Mouse (Mus musculus) Patski (cell line): ENCODE measurements at regions not wholly inside any gene's neighbourhood (a gene's known extent, or its start where the extent isn't known, plus 50 kb on each side); places are given as distances from the start of the nearest gene placed in this dataset.
"Not testable (repeated sequence)": the region's sequence is repeated elsewhere in the genome, so short reads cannot be mapped to it uniquely, and the experiment has no call there.

Experiments
- ATAC-seq: fragments of 100-300 bp; one replicate; pipeline ENCODE4 v1.8.0; 2021
- CTCF ChIA-PET: fragments of 350-600 bp; sonication (Branson Sonifier 250); formaldehyde crosslinking; loops from one replicate; lab custom pipeline; 2022; ENCODE audit warnings: inconsistent platforms; lab: Charles Lee
- POLR2A ChIA-PET: fragments of 350-600 bp; sonication (Branson Sonifier 250); formaldehyde crosslinking; loops from one replicate; lab custom pipeline; 2022; ENCODE audit warnings: antibody characterized with exemption, inconsistent platforms; lab: Charles Lee
- DNase-seq: peaks from one replicate; pipeline ENCODE4 v3.0.0-alpha.2; 2011; ENCODE audit warnings: low read depth, low spot score
- H3K27me3 ChIP-seq: fragments of 371-371 bp; one replicate; pipeline ENCODE4 v1.5.1; 2021
- CTCF ChIP-seq: fragments of 100-300 bp; IDR thresholded peaks from one replicate; pipeline ENCODE4 v1.5.1; 2021
- in situ Hi-C: fragments of 300-500 bp; cut with MboI; formaldehyde crosslinking; loops from 3 replicates; pipeline ENCODE4 v1.11.1; 2018; ENCODE audit warnings: low pct_unique_long_range_greater_than_20kb, mixed read lengths

- H3K27me3 ChIP-seq, ATAC-seq, CTCF ChIA-PET, DNase-seq, in situ Hi-C loops, POLR2A ChIA-PET: not testable (repeated sequence)
Measured at GRCm38 (mm10) chr1:184669173-184669572, 63.2 kb downstream of the Hlx start.

- POLR2A ChIA-PET, result no interaction called here
- in situ Hi-C loops, result no loop called here
- DNase-seq (no peak), ATAC-seq (no peak)
- H3K27me3 ChIP-seq, result no peaks in the 10 kb centered on the region
- TF ChIP-seq CTCF, result no peak
- CTCF ChIA-PET, result no interaction called here
Measured at GRCm38 (mm10) chr1:184668428-184668827, 64.0 kb downstream of the Hlx start.

DNA sequence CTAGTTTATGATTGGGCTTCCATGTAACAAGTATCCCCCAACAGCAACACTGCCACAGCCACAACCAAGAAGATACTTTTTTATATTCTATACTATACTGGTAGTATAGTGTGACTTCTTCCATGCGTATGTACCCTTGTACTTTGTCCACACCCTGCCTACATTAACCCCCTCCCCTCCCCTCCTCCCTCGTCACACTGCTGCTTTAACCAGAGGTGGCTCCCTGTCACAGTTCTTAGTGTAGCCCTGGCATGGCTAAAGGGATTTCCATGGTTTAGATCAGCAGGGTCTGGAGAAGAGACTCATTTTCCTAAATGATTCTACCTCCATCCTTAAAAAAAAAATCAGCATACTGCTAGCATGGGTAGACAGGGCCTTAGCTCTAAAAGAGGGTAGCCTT lies 64.4 kb downstream of the Hlx start:
- POLR2A ChIA-PET, result no interaction called here
- DNase-seq (no peak), ATAC-seq (no peak)
- CTCF ChIA-PET, result no interaction called here
- TF ChIP-seq CTCF, result no peak
- H3K27me3 ChIP-seq, result no peaks in the 10 kb centered on the region
- in situ Hi-C loops, result no loop called here

- DNase-seq (no peak), ATAC-seq (no peak)
- no peaks in the 10 kb centered on the region for H3K27me3 ChIP-seq
- no peak for TF ChIP-seq CTCF
- POLR2A ChIA-PET, result no interaction called here
- in situ Hi-C loops, result no loop called here
- CTCF ChIA-PET, result no interaction called here
Measured at GRCm38 (mm10) chr1:184665243-184665642, 67.2 kb downstream of the Hlx start.

DNA sequence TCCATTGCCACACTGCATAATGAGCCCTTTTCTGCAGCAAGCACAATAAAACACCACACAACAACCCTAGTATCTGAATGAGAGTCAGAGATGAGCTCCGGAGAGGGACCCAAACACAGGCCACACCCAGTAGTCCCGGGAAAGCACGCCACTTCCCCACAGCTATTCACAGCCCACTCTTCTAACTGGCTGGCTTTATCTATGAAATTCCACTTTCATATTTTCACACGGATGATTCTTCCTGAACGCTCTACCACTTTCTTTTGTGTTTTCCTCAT lies 68.4 kb downstream of the Hlx start:
- CTCF ChIA-PET, result interaction anchor here (1.2 to 1.7 kb wide), 3 partner anchors 11 to 74 kb away, joined by 3 to 5 read pairs (median 4); no protein-coding TSS in a partner anchor
- ATAC-seq (no peak), DNase-seq (no peak)
- H3K27me3 ChIP-seq, result no peaks in the 10 kb centered on the region
- POLR2A ChIA-PET, result interaction anchor here (0.6 to 1.0 kb wide), 2 partner anchors 31 to 44 kb away, joined by 3 read pairs; no protein-coding TSS in a partner anchor
- in situ Hi-C loops, result no loop called here
- no peak for TF ChIP-seq CTCF

- no peaks in the 10 kb centered on the region for H3K27me3 ChIP-seq
- CTCF ChIA-PET, result interaction anchor here (1.1 to 1.7 kb wide), 4 partner anchors 12 to 74 kb away, joined by 3 to 5 read pairs (median 4); no protein-coding TSS in a partner anchor
- peak; percentile 82 for ATAC-seq
- POLR2A ChIA-PET, result interaction anchor here (1.0 kb wide), 1 partner anchor 45 kb away, joined by 3 read pairs; no protein-coding TSS in a partner anchor
- TF ChIP-seq CTCF, result no peak
- peak; percentile 89 for DNase-seq
- in situ Hi-C loops, result no loop called here
Measured at GRCm38 (mm10) chr1:184663300-184664097, 68.9 kb downstream of the Hlx start.

DNA sequence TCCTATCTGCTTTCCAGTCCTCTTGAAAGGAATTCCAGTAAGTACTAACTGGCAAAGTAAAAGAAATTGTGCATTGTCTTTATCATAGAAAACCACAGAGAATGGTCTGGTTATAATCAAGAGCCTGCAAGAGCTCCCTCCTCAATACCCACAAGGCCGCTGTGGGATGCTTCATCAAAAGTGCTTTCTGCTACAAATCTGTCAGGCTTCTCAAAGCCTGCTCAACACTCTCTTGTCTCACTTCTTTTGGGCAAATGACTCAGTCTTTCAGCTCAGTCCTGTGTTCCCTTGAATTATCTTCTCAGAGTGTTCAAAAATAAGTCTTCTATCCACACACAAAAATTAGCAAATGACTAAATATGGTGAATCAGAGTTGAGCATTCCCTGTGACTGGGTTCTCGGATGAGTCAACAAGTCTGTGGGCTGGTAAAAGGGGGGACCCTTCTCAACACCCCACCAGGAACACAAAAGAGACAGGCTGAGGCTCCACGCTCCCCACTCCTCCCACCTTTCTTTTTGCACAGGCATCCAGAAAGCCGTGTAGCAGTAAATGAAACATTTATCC lies 81.8 kb downstream of the Hlx start:
- ChIA-PET CTCF (interaction anchor here (1.0 to 1.4 kb wide), 2 partner anchors 9 to 12 kb away, joined by 3 read pairs; no protein-coding TSS in a partner anchor), POLR2A (no interaction called here)
- TF ChIP-seq CTCF, result no peak
- ATAC-seq (no peak), DNase-seq (no peak)
- peaks cover 4% of the 10 kb centered on the region for H3K27me3 ChIP-seq
- in situ Hi-C loops, result no loop called here

DNA sequence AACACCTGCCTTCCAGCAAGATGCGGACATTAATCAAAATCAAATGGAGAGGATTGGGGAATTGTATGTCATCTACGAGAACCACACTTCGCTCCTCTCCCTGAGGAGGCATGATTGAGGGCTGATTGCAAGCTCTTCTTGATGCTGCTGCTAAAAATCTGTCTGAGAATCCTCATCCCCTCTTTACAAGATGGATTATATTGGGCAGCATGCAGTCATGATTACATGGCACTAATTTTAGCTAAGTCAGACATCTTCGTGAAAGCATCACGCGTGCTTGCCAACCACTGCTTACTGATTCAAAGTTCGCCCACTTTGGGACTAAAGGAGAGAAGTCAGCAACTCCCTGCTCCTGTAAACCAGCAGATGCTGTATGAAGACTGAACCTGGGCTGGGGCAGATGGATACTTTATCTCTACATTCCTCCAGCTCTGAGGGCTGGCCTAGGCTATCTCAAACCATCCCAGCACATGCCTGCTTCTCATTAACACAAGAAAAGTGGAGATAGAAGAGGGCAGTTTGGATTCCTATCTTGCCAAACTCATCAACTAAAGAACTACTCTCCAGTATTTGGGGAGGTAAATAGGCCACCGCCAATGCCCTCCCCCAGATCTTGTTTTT lies 84.4 kb downstream of the Hlx start:
- POLR2A ChIA-PET, result no interaction called here
- in situ Hi-C loops, result no loop called here
- H3K27me3 ChIP-seq, result peaks cover 4% of the 10 kb centered on the region
- CTCF ChIA-PET, result interaction anchor here (1.8 kb wide), 1 partner anchor 9 kb away, joined by 5 read pairs; no protein-coding TSS in a partner anchor
- DNase-seq (no peak), ATAC-seq (no peak)
- no peak for TF ChIP-seq CTCF

DNA sequence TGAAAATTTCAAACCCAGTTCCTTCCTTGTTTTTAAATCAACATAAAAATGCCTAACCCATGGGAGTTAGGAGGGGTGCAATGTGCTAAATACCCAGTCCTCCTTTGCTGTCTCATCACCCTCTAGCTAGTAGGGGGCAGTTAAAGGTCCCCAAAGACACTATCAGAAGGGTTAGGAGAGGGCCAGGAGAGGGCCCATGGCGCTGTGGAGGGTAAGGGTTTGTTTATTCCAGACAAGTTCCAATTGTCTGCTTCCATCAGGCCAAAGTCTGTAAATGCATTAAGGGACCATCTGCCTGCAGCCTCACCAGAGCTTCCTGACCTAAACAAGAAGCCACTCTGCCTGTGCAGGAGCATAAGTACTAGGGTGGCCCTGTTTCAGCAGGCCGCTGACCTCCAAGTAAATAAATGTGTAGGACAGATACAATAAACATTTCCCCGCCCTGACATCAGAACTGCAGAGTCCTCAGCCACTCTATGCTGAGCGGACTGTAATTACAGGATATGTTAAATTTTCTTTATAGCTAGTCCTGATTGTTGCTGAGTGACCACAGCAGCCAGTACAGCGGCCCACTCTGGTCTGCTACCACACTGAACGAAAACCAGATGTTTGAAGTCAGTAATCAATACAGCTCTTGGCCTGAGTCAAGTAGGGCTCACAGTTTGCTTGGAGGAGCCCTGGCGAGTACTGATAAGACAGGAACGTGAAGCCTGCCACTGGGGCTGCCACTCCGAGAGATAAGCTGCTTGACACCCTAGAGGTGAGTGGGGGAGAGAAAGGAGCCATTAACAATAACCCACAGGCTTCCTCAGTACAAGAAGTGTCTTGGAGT lies 87.4 kb downstream of the Hlx start:
- peaks cover 5% of the 10 kb centered on the region for H3K27me3 ChIP-seq
- no peak for ATAC-seq
- TF ChIP-seq CTCF, result no peak
- in situ Hi-C loops, result no loop called here
- no peak for DNase-seq
- CTCF ChIA-PET, result interaction anchor here (1.5 kb wide), 1 partner anchor 76 kb away, joined by 3 read pairs; no protein-coding TSS in a partner anchor
- POLR2A ChIA-PET, result no interaction called here
